Mouse (Mus musculus): ENCODE measurements around the gene Dpp4. TPM values are rescaled to one million over a fixed set of nuclear protein-coding genes. Genes with fewer than 3 reads are reported as not detected.

Dpp4 gene
- polyA plus RNA-seq, 1 experiment from 2014 or later = 2.0 TPM

- Histone ChIP-seq H3K27me3 (ENCODE audit: control insufficient read depth, insufficient read depth, low read depth, low read length) (no peaks in the 10 kb centered on the region), H3K27ac (ENCODE audit: low read length) (no peak overlapping the region), H3K4me3 (ENCODE audit: low read depth, low read length) (no peak overlapping the region), H3K36me3 (ENCODE audit: control insufficient read depth, insufficient read depth, low read length) (no peaks in the 10 kb centered on the region), H3K4me1 (ENCODE audit: control insufficient read depth, insufficient read depth, low read length) (no peaks in the 10 kb centered on the region), H3K9ac (ENCODE audit: low read depth, low read length) (no peak overlapping the region), H3K4me2 (ENCODE audit: low read length) (no peak overlapping the region), H3K9me3 (replicated peaks; ENCODE audit: control insufficient read depth, low read length, poor library complexity, severe bottlenecking) (no peaks in the 10 kb centered on the region)
- 79% methylated on average over 5 of the region's 5 CpGs for WGBS
- ATAC-seq = no peak
These were observed 29.6 kb downstream of the Dpp4 start for GRCm38 (mm10) chr2:62382440-62382839.

GRCm38 (mm10) chr2:62381756-62382155, 30.3 kb downstream of the Dpp4 start:
- ATAC-seq = no peak
- Histone ChIP-seq H3K27ac (ENCODE audit: low read length) (no peak overlapping the region), H3K9me3 (replicated peaks; ENCODE audit: control insufficient read depth, low read length, poor library complexity, severe bottlenecking) (no peaks in the 10 kb centered on the region), H3K4me3 (ENCODE audit: low read depth, low read length) (no peak overlapping the region), H3K27me3 (ENCODE audit: control insufficient read depth, insufficient read depth, low read depth, low read length) (no peaks in the 10 kb centered on the region), H3K9ac (ENCODE audit: low read depth, low read length) (no peak overlapping the region), H3K4me2 (ENCODE audit: low read length) (no peak overlapping the region), H3K36me3 (ENCODE audit: control insufficient read depth, insufficient read depth, low read length) (no peaks in the 10 kb centered on the region), H3K4me1 (ENCODE audit: control insufficient read depth, insufficient read depth, low read length) (no peaks in the 10 kb centered on the region)
- WGBS = 83% methylated on average over 6 of the region's 6 CpGs

- Histone ChIP-seq H3K4me3 (ENCODE audit: low read depth, low read length) (no peak overlapping the region), H3K27me3 (ENCODE audit: control insufficient read depth, insufficient read depth, low read depth, low read length) (no peaks in the 10 kb centered on the region), H3K4me1 (ENCODE audit: control insufficient read depth, insufficient read depth, low read length) (no peaks in the 10 kb centered on the region), H3K9me3 (replicated peaks; ENCODE audit: control insufficient read depth, low read length, poor library complexity, severe bottlenecking) (no peaks in the 10 kb centered on the region), H3K36me3 (ENCODE audit: control insufficient read depth, insufficient read depth, low read length) (no peaks in the 10 kb centered on the region), H3K27ac (ENCODE audit: low read length) (no peak overlapping the region), H3K9ac (ENCODE audit: low read depth, low read length) (no peak overlapping the region), H3K4me2 (ENCODE audit: low read length) (no peak overlapping the region)
- 74% methylated on average over 11 of the region's 11 CpGs for WGBS
- no peak for ATAC-seq
These were observed 38.3 kb downstream of the Dpp4 start for GRCm38 (mm10) chr2:62373692-62374091.

- 68% methylated on average over 2 of the region's 2 CpGs for WGBS
- ATAC-seq = no peak
- H3K9me3 ChIP-seq (replicated peaks; ENCODE audit: control insufficient read depth, low read length, poor library complexity, severe bottlenecking) = no peaks in the 10 kb centered on the region
These were observed 42.0 kb downstream of the Dpp4 start for GRCm38 (mm10) chr2:62370048-62370447.

GRCm38 (mm10) chr2:62368349-62369053, 43.5 kb downstream of the Dpp4 start:
- no peak for ATAC-seq
- Histone ChIP-seq H3K9me3 (replicated peaks; ENCODE audit: control insufficient read depth, low read length, poor library complexity, severe bottlenecking) (no peaks in the 10 kb centered on the region), H3K9ac (ENCODE audit: low read depth, low read length) (no peak overlapping the region)

More at GRCm38 (mm10) chr2:62370048-62370447, 42.0 kb downstream of the Dpp4 start:
- Histone ChIP-seq H3K4me1 (ENCODE audit: control insufficient read depth, insufficient read depth, low read length) (no peaks in the 10 kb centered on the region), H3K36me3 (ENCODE audit: control insufficient read depth, insufficient read depth, low read length) (no peaks in the 10 kb centered on the region), H3K27me3 (ENCODE audit: control insufficient read depth, insufficient read depth, low read depth, low read length) (no peaks in the 10 kb centered on the region), H3K4me2 (ENCODE audit: low read length) (no peak overlapping the region), H3K4me3 (ENCODE audit: low read depth, low read length) (no peak overlapping the region), H3K27ac (ENCODE audit: low read length) (no peak overlapping the region), H3K9ac (ENCODE audit: low read depth, low read length) (no peak overlapping the region)

GRCm38 (mm10) chr2:62363606-62364005, 48.4 kb downstream of the Dpp4 start:
- H3K4me2 ChIP-seq (ENCODE audit: low read length) = no peak overlapping the region
- ATAC-seq = no peak
- no peak overlapping the region for H3K9ac ChIP-seq (ENCODE audit: low read depth, low read length)
- no peaks in the 10 kb centered on the region for H3K9me3 ChIP-seq (replicated peaks; ENCODE audit: control insufficient read depth, low read length, poor library complexity, severe bottlenecking)
- no peak overlapping the region for H3K4me3 ChIP-seq (ENCODE audit: low read depth, low read length)
- 88% methylated on average over 4 of the region's 4 CpGs for WGBS
- H3K27me3 ChIP-seq (ENCODE audit: control insufficient read depth, insufficient read depth, low read depth, low read length) = no peaks in the 10 kb centered on the region
- no peaks in the 10 kb centered on the region for H3K4me1 ChIP-seq (ENCODE audit: control insufficient read depth, insufficient read depth, low read length)
- H3K27ac ChIP-seq (ENCODE audit: low read length) = no peak overlapping the region
- H3K36me3 ChIP-seq (ENCODE audit: control insufficient read depth, insufficient read depth, low read length) = no peaks in the 10 kb centered on the region

More at GRCm38 (mm10) chr2:62368349-62369053, 43.5 kb downstream of the Dpp4 start:
- Histone ChIP-seq H3K36me3 (ENCODE audit: control insufficient read depth, insufficient read depth, low read length) (no peaks in the 10 kb centered on the region), H3K27me3 (ENCODE audit: control insufficient read depth, insufficient read depth, low read depth, low read length) (no peaks in the 10 kb centered on the region), H3K4me3 (ENCODE audit: low read depth, low read length) (no peak overlapping the region), H3K4me2 (ENCODE audit: low read length) (no peak overlapping the region), H3K4me1 (ENCODE audit: control insufficient read depth, insufficient read depth, low read length) (no peaks in the 10 kb centered on the region), H3K27ac (ENCODE audit: low read length) (no peak overlapping the region)
- WGBS = 85% methylated on average over 5 of the region's 5 CpGs

GRCm38 (mm10) chr2:62362211-62362610, 49.8 kb downstream of the Dpp4 start:
- WGBS = 89% methylated on average over 9 of the region's 9 CpGs
- H3K36me3 ChIP-seq (ENCODE audit: control insufficient read depth, insufficient read depth, low read length) = no peaks in the 10 kb centered on the region
- H3K4me2 ChIP-seq (ENCODE audit: low read length) = no peak overlapping the region
- H3K27me3 ChIP-seq (ENCODE audit: control insufficient read depth, insufficient read depth, low read depth, low read length) = no peaks in the 10 kb centered on the region
- ATAC-seq = no peak
- no peaks in the 10 kb centered on the region for H3K4me1 ChIP-seq (ENCODE audit: control insufficient read depth, insufficient read depth, low read length)
- no peak overlapping the region for H3K27ac ChIP-seq (ENCODE audit: low read length)
- H3K9ac ChIP-seq (ENCODE audit: low read depth, low read length) = no peak overlapping the region
- no peak overlapping the region for H3K4me3 ChIP-seq (ENCODE audit: low read depth, low read length)
- no peaks in the 10 kb centered on the region for H3K9me3 ChIP-seq (replicated peaks; ENCODE audit: control insufficient read depth, low read length, poor library complexity, severe bottlenecking)

GRCm38 (mm10) chr2:62361514-62361913, 50.5 kb downstream of the Dpp4 start:
- H3K4me2 ChIP-seq (ENCODE audit: low read length) = no peak overlapping the region
- 69% methylated on average over 3 of the region's 3 CpGs for WGBS
- no peaks in the 10 kb centered on the region for H3K36me3 ChIP-seq (ENCODE audit: control insufficient read depth, insufficient read depth, low read length)
- no peak overlapping the region for H3K27ac ChIP-seq (ENCODE audit: low read length)
- H3K4me1 ChIP-seq (ENCODE audit: control insufficient read depth, insufficient read depth, low read length) = no peaks in the 10 kb centered on the region
- no peak overlapping the region for H3K9ac ChIP-seq (ENCODE audit: low read depth, low read length)
- no peak overlapping the region for H3K4me3 ChIP-seq (ENCODE audit: low read depth, low read length)
- H3K27me3 ChIP-seq (ENCODE audit: control insufficient read depth, insufficient read depth, low read depth, low read length) = no peaks in the 10 kb centered on the region
- H3K9me3 ChIP-seq (replicated peaks; ENCODE audit: control insufficient read depth, low read length, poor library complexity, severe bottlenecking) = no peaks in the 10 kb centered on the region
- no peak for ATAC-seq

GRCm38 (mm10) chr2:62360872-62361271, 51.2 kb downstream of the Dpp4 start:
- Histone ChIP-seq H3K36me3 (ENCODE audit: control insufficient read depth, insufficient read depth, low read length) (no peaks in the 10 kb centered on the region), H3K27me3 (ENCODE audit: control insufficient read depth, insufficient read depth, low read depth, low read length) (no peaks in the 10 kb centered on the region), H3K9me3 (replicated peaks; ENCODE audit: control insufficient read depth, low read length, poor library complexity, severe bottlenecking) (no peaks in the 10 kb centered on the region), H3K27ac (ENCODE audit: low read length) (no peak overlapping the region), H3K4me3 (ENCODE audit: low read depth, low read length) (no peak overlapping the region), H3K4me2 (ENCODE audit: low read length) (no peak overlapping the region), H3K9ac (ENCODE audit: low read depth, low read length) (no peak overlapping the region), H3K4me1 (ENCODE audit: control insufficient read depth, insufficient read depth, low read length) (no peaks in the 10 kb centered on the region)
- no peak for ATAC-seq
- WGBS = 83% methylated on average over 6 of the region's 6 CpGs
